Mouse (Mus musculus) lung, adult 2 months (tissue): ENCODE data around the gene Tnrc6c.
A peak's percentile ranks its signal among the peaks of the same experiment; 100 is the strongest.

Experiments
- CTCF ChIP-seq: fragments of 200-500 bp; IDR thresholded peaks from 2 replicates; pipeline ENCODE4 v1.5.1; 2011; ENCODE audit warnings: mild to moderate bottlenecking, low read length, control low read depth; ENCODE audit not compliant: insufficient read depth
- POLR2A ChIP-seq: fragments of 200-500 bp; IDR thresholded peaks from 2 replicates; pipeline ENCODE4 v1.6.1; 2011; ENCODE audit warnings: low read depth, mild to moderate bottlenecking, control low read depth, low read length, borderline replicate concordance; ENCODE audit errors: extremely low read depth

DNA sequence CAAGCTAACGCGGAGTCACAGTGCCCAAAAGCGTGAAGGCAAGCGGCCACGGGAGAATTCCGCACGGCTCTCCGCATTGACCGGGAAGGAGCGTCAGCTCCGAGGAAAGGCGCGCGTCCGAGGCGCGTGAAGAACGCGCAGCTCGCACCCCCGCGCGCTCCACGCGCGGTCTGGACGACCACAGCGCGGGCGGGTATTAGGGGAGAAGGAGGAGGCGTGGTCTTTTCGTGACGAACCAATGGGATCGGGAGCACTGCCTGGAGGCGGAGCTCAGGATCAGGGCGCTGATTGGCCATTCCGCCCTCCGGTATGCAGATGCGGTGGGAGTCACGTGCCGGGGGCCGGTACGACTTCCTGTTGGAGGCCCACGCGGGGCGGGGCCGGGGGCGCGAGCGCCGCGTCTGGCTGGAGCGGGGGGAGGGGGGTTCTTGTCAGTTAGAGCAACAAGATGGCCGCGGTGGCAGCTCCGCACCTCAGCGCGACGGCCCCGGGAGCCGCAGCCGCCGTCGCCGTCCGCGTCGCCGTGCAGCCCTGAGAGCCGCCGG is 363 bp downstream of the Tnrc6c start:
- TF ChIP-seq POLR2A (peak; percentile 100), CTCF (no peak)
